Mouse (Mus musculus): Measurements from ENCODE around the gene Fxyd7. TPM values are rescaled to one million over a fixed set of nuclear protein-coding genes. Genes with fewer than 3 reads are reported as not detected.
A peak's percentile ranks its signal among the peaks of the same experiment; 100 is the strongest.

Fxyd7 gene
- polyA plus RNA-seq, 1 experiment from 2014 or later, result 29.8 TPM

- Histone ChIP-seq H3K9ac (no peak overlapping the region), H3K36me3 (no peaks in the 10 kb centered on the region), H3K4me1 (peaks cover 17% of the 10 kb centered on the region), H3K4me3 (no peak overlapping the region), H3K27me3 (no peaks in the 10 kb centered on the region), H3K9me3 (replicated peaks) (peaks cover 5% of the 10 kb centered on the region; the same call in 1 of the 2 replicates), H3K4me2 (replicated peaks) (no peak overlapping the region), H3K27ac (peak overlapping the region; percentile 67)
- ATAC-seq (ENCODE audit: low FRiP score), result peak; percentile 55
- 26% methylated on average over 3 of the region's 3 CpGs for WGBS
Measured at GRCm38 (mm10) chr7:31085171-31085570, 33.9 kb upstream of the Fxyd7 start.

- WGBS, result 54% methylated on average over 9 of the region's 9 CpGs
- H3K4me1 ChIP-seq, result peaks cover 17% of the 10 kb centered on the region
- 0 out of 2 replicates have a peak overlapping the region, but pooled peaks have one; percentile 14 for H3K27ac ChIP-seq
- H3K4me3 ChIP-seq, result no peak overlapping the region
- H3K4me2 ChIP-seq (replicated peaks), result no peak overlapping the region
- H3K27me3 ChIP-seq, result no peaks in the 10 kb centered on the region
- H3K36me3 ChIP-seq, result no peaks in the 10 kb centered on the region
- ATAC-seq (ENCODE audit: low FRiP score), result no peak
- H3K9ac ChIP-seq, result no peak overlapping the region
- H3K9me3 ChIP-seq (replicated peaks), result peaks cover 5% of the 10 kb centered on the region; the same call in 1 of the 2 replicates
Measured at GRCm38 (mm10) chr7:31084140-31084539, 32.9 kb upstream of the Fxyd7 start.

- H3K27me3 ChIP-seq, result no peaks in the 10 kb centered on the region
- no peak overlapping the region for H3K27ac ChIP-seq
- no peaks in the 10 kb centered on the region for H3K36me3 ChIP-seq
- H3K4me1 ChIP-seq, result peaks cover 17% of the 10 kb centered on the region
- 57% methylated on average over 14 of the region's 14 CpGs for WGBS
- H3K9ac ChIP-seq, result no peak overlapping the region
- no peak overlapping the region for H3K4me3 ChIP-seq
- H3K4me2 ChIP-seq (replicated peaks), result no peak overlapping the region
- no peak for ATAC-seq (ENCODE audit: low FRiP score)
- peaks cover 5% of the 10 kb centered on the region; the same call in 1 of the 2 replicates for H3K9me3 ChIP-seq (replicated peaks)
Measured at GRCm38 (mm10) chr7:31082831-31083588, 31.7 kb upstream of the Fxyd7 start.

DNA sequence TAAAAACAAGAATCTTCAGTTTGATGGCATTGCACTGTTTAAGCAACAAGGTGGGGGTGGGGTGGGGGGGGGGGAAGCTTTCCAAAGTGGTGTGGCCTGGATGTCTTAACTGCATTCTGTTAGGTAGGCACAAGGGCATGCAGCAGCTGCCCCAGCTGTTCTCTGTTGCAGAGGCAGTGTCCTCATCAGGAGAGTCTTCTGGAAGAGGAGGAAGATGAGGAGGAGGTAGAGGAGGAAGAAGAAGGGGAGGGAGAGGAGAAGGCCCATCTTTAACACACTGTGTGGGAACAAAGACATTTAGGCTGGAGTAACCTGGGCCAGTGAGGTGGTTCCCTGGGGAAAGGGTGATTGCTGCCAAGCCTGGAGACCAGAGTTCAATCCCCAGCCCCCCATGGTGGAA, 30.8 kb upstream of the Fxyd7 start:
- no peaks in the 10 kb centered on the region for H3K36me3 ChIP-seq
- ATAC-seq (ENCODE audit: low FRiP score), result no peak
- H3K4me2 ChIP-seq (replicated peaks), result no peak overlapping the region

GRCm38 (mm10) chr7:31081106-31081505, 29.8 kb upstream of the Fxyd7 start:
- WGBS, result 45% methylated on average over 1 of the region's 1 CpGs
- Histone ChIP-seq H3K9ac (no peak overlapping the region), H3K4me3 (no peak overlapping the region), H3K9me3 (replicated peaks) (peaks cover 4% of the 10 kb centered on the region; the same call in 1 of the 2 replicates), H3K4me1 (peaks cover 26% of the 10 kb centered on the region), H3K4me2 (replicated peaks) (no peak overlapping the region), H3K27me3 (no peaks in the 10 kb centered on the region), H3K36me3 (no peaks in the 10 kb centered on the region), H3K27ac (no peak overlapping the region)
- ATAC-seq (ENCODE audit: low FRiP score), result no peak

More for the DNA sequence above, 30.8 kb upstream of the Fxyd7 start:
- Histone ChIP-seq H3K9me3 (replicated peaks) (peaks cover 5% of the 10 kb centered on the region; the same call in 1 of the 2 replicates), H3K27me3 (no peaks in the 10 kb centered on the region), H3K4me3 (no peak overlapping the region), H3K4me1 (peaks cover 24% of the 10 kb centered on the region), H3K9ac (no peak overlapping the region), H3K27ac (no peak overlapping the region)

DNA sequence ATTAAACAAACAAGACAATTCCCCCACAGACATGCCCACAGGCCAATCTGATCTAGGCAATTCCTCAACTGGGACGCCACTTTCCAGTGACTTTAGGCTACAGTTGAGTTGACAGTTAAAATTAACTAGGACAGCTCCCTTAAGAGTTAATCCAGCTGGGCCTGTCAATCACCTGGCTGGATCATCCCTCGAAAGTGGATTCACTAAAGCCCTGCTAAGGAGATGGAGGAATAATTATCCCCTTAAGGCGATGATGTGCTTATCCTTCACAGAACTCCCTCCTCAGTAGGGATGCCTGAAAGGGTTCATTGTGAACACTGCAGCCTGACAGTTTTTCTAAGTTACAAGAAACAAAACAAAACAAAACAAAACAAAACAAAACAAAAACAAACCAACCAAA, 29.3 kb upstream of the Fxyd7 start:
- H3K4me1 ChIP-seq, result peaks cover 26% of the 10 kb centered on the region
- H3K27ac ChIP-seq, result no peak overlapping the region
- H3K4me2 ChIP-seq (replicated peaks), result no peak overlapping the region
- no peak overlapping the region for H3K9ac ChIP-seq
- no peaks in the 10 kb centered on the region for H3K36me3 ChIP-seq
- H3K4me3 ChIP-seq, result no peak overlapping the region
- H3K27me3 ChIP-seq, result no peaks in the 10 kb centered on the region
- ATAC-seq (ENCODE audit: low FRiP score), result no peak
- no peaks in the 10 kb centered on the region for H3K9me3 ChIP-seq (replicated peaks)
- WGBS, result 52% methylated on average over 3 of the region's 3 CpGs

DNA sequence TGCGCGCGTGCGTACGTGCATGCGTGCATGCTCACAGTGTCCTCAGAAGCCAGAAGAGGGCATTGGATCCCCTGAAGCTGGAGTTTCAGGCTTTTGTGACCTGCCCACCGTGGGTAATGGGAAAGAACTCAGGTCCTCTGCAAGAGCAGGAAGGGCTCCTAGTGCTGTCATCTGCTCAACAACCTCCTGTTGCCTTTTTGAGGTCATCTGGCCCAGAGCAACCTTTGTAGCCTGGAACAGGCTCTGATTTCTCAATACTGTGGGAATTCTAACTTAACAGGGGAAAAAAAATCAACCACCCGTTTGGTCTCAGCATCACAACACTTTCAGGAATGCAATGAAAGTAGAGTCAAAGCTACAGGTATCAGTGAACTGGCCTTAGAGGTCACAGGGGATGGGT, 28.4 kb upstream of the Fxyd7 start:
- Histone ChIP-seq H3K27me3 (no peaks in the 10 kb centered on the region), H3K27ac (no peak overlapping the region), H3K4me1 (peaks cover 20% of the 10 kb centered on the region), H3K9me3 (replicated peaks) (no peaks in the 10 kb centered on the region), H3K36me3 (no peaks in the 10 kb centered on the region), H3K4me2 (replicated peaks) (no peak overlapping the region), H3K4me3 (no peak overlapping the region), H3K9ac (no peak overlapping the region)
- 91% methylated on average over 8 of the region's 8 CpGs for WGBS
- ATAC-seq (ENCODE audit: low FRiP score), result no peak

- ATAC-seq (ENCODE audit: low FRiP score), result no peak
- no peak overlapping the region for H3K4me3 ChIP-seq
- no peaks in the 10 kb centered on the region for H3K9me3 ChIP-seq (replicated peaks)
- H3K4me2 ChIP-seq (replicated peaks), result no peak overlapping the region
- H3K36me3 ChIP-seq, result no peaks in the 10 kb centered on the region
- WGBS, result 46% methylated on average over 5 of the region's 5 CpGs
- H3K4me1 ChIP-seq, result peaks cover 17% of the 10 kb centered on the region
- H3K27ac ChIP-seq, result no peak overlapping the region
- H3K27me3 ChIP-seq, result no peaks in the 10 kb centered on the region
- H3K9ac ChIP-seq, result no peak overlapping the region
Measured at GRCm38 (mm10) chr7:31077885-31078445, 26.7 kb upstream of the Fxyd7 start.

- Histone ChIP-seq H3K36me3 (no peaks in the 10 kb centered on the region), H3K27me3 (no peaks in the 10 kb centered on the region), H3K27ac (no peak overlapping the region), H3K4me2 (replicated peaks) (no peak overlapping the region), H3K4me3 (no peak overlapping the region), H3K9ac (no peak overlapping the region), H3K4me1 (peaks cover 13% of the 10 kb centered on the region), H3K9me3 (replicated peaks) (no peaks in the 10 kb centered on the region)
- no peak for ATAC-seq (ENCODE audit: low FRiP score)
- WGBS, result 48% methylated on average over 6 of the region's 6 CpGs
Measured at GRCm38 (mm10) chr7:31077470-31077869, 26.2 kb upstream of the Fxyd7 start.

DNA sequence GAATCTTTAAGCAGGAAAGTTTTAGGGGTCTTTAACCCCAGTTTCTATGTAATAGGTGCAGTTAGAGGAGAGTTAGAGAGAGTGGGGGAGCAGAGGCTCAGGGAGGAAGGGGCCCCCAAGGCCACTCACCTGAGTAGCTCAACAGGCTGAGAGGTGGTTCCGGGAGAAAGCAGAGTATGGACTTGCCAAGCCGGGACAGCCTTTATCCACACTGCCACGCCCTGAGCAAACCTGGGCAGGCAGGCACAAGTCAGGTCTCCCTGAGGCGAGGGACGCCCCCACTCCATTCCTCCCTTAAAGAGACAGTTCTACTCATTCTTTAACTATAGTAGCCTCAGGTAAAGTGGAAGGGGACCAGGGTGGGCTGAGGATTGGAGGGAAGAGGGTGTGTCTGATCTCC, 25.2 kb upstream of the Fxyd7 start, which contains the start of gene Fxyd3:
TSS of gene Fxyd3 (minus strand) at position 213 of the 400 bp plus-strand sequence.
- Histone ChIP-seq H3K27ac (no peak within 1 kb of the TSS), H3K27me3 (no peaks in the 10 kb centered on the region), H3K4me1 (peaks cover 17% of the 10 kb centered on the region), H3K4me2 (replicated peaks) (no peak within 1 kb of the TSS), H3K4me3 (no peak within 1 kb of the TSS), H3K9me3 (replicated peaks) (no peaks in the 10 kb centered on the region), H3K9ac (no peak within 1 kb of the TSS), H3K36me3 (no peaks in the 10 kb centered on the region)
- ATAC-seq (ENCODE audit: low FRiP score), result no peak
- 65% methylated on average over 5 of the region's 5 CpGs for WGBS

DNA sequence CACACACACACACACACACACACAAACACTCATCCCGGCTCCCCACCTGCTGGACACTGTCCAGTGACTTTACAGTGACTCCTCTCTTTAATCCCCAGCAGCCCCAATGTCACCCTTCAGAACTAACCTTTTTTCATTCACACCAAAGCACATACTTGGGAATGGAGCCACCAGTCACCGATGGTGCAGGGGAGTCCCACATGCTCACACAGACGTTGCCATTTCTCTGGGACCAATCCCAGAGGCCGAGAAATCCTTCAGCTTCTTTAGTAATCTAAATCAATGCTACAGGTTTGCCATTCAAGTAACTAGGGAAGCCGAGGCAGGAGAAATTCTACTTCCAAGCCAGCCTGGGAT, 23.4 kb upstream of the Fxyd7 start:
- Histone ChIP-seq H3K27ac (peak overlapping the region; percentile 24; the same call in 1 of the 2 replicates), H3K9ac (no peak overlapping the region), H3K36me3 (no peaks in the 10 kb centered on the region), H3K4me2 (replicated peaks) (no peak overlapping the region), H3K9me3 (replicated peaks) (no peaks in the 10 kb centered on the region), H3K27me3 (no peaks in the 10 kb centered on the region), H3K4me3 (no peak overlapping the region), H3K4me1 (peaks cover 23% of the 10 kb centered on the region)
- WGBS, result 78% methylated on average over 5 of the region's 5 CpGs
- ATAC-seq (ENCODE audit: low FRiP score), result no peak

DNA sequence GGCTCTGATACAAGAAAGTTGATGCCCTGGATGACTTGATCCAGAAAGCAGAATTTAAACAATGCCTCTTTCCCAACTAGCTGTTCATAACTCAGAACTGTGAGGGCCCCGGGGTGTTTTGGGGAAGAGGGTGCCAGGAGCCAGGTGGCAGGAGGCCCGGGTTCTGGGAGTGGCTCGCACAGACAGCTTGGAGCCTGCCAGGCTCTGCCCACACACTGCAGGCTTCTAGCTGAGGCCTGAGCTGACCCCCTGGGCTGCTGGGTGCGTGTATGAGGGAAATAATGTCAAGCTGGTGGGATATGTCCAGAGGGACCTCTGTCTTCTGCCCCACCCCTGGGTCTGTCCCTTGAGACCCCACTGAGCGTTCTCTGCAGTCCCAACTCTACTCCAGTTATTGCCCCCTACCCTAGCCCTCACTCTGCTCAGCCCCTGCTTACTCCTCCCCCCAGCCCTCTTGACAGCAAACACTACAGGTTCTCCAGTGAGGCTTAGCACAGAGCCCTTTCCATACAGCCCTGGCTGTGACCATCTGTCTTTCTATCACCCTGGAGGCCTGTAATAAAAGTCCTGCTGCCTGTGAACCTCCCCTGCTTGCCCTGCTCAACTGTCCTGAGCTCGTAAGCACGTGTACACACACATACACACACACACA, 22.9 kb upstream of the Fxyd7 start:
- 0 out of 2 replicates have a peak, but pooled peaks have one; percentile 6 for ATAC-seq (ENCODE audit: low FRiP score)
- Histone ChIP-seq H3K9me3 (replicated peaks) (no peaks in the 10 kb centered on the region), H3K9ac (no peak overlapping the region), H3K4me3 (no peak overlapping the region), H3K36me3 (no peaks in the 10 kb centered on the region), H3K27me3 (no peaks in the 10 kb centered on the region), H3K27ac (peak overlapping the region; percentile 24), H3K4me1 (peaks cover 23% of the 10 kb centered on the region), H3K4me2 (replicated peaks) (no peak overlapping the region)
- 60% methylated on average over 7 of the region's 7 CpGs for WGBS

Measured in hindbrain, embryonic 12.5 days (tissue).